Mouse (Mus musculus): ENCODE data around the gene Tmem247.

- TF ChIP-seq CTCF (IDR thresholded peaks at IDR 0.05; ENCODE audit: extremely low read depth, insufficient read length, insufficient replicate concordance, low read depth, low read length) (no peak), POLR2A (IDR thresholded peaks at IDR 0.05; ENCODE audit: low read depth, low read length) (no peak)
Measured at GRCm38 (mm10) chr17:86943158-86943557, 26.0 kb downstream of the Tmem247 start.

Data from small intestine, adult 2 months (tissue).